Mouse (Mus musculus) MEL (cell line): ENCODE measurements around the gene Axl. TPM values are rescaled to one million over a fixed set of nuclear protein-coding genes. Genes with fewer than 3 reads are reported as not detected.

Source experiments
- DNase-seq: peaks from one replicate; pipeline ENCODE4 v3.0.0; 2011; ENCODE audit warnings: low read depth, low spot score
- H3K27ac ChIP-seq: 2 replicates; pipeline ENCODE4 v1.5.1; 2012; ENCODE audit warnings: low read depth, mild to moderate bottlenecking, control low read depth, low read length, moderate library complexity; ENCODE audit not compliant: control insufficient read depth
- H3K27me3 ChIP-seq, 2 experiments: fragments of 150-350 bp in 1 of 2; sonication (generic) in 1 of 2; 2 replicates each; pipeline ENCODE4 v1.6.1; 2012; ENCODE audit warnings: low read length in 2 of 2, mild to moderate bottlenecking in 2 of 2, improper control_type of control experiment in 1 of 2, moderate library complexity in 1 of 2; ENCODE audit not compliant: insufficient read depth in 2 of 2, control insufficient read depth in 1 of 2
- H3K36me3 ChIP-seq, 2 experiments: 2 replicates each; pipeline ENCODE4 v1.6.1; 2012 to 2014; ENCODE audit warnings: low read length in 2 of 2, improper control_type of control experiment in 1 of 2, inconsistent platforms in 1 of 2, mild to moderate bottlenecking in 1 of 2; ENCODE audit not compliant: insufficient read depth in 2 of 2, control insufficient read depth in 1 of 2
- H3K4me1 ChIP-seq, 2 experiments: fragments of 150-350 bp in 1 of 2; sonication (generic) in 1 of 2; 2 replicates each; pipeline ENCODE4 v1.6.1; 2012; ENCODE audit warnings: low read length in 2 of 2, improper control_type of control experiment in 1 of 2, mild to moderate bottlenecking in 1 of 2; ENCODE audit not compliant: insufficient read depth in 2 of 2, control insufficient read depth in 1 of 2
- H3K4me3 ChIP-seq, 2 experiments: fragments of 150-350 bp in 1 of 2; sonication (generic) in 1 of 2; 2 replicates each; pipeline ENCODE4 v1.5.1; 2012; ENCODE audit warnings: low read depth in 2 of 2, low read length in 2 of 2, mild to moderate bottlenecking in 2 of 2, moderate library complexity in 2 of 2, control low read depth in 1 of 2, improper control_type of control experiment in 1 of 2; ENCODE audit not compliant: control insufficient read depth in 1 of 2, insufficient read depth in 1 of 2
- H3K79me2 ChIP-seq: 2 replicates; pipeline ENCODE4 v1.6.1; 2012; ENCODE audit warnings: mild to moderate bottlenecking, low read length, moderate library complexity; ENCODE audit not compliant: control insufficient read depth, poor library complexity, insufficient read depth
- H3K9ac ChIP-seq: 2 replicates; pipeline ENCODE4 v1.6.1; 2012; ENCODE audit warnings: low read depth, mild to moderate bottlenecking, control low read depth, low read length, moderate library complexity; ENCODE audit not compliant: control insufficient read depth, poor library complexity, severe bottlenecking
- H3K9me3 ChIP-seq: fragments of 150-350 bp; sonication (generic); replicated peaks from 2 replicates; pipeline ENCODE4 v1.6.1; 2012; ENCODE audit warnings: mild to moderate bottlenecking, low read length, improper control_type of control experiment, moderate library complexity; ENCODE audit not compliant: insufficient read depth
- BHLHE40 ChIP-seq: IDR thresholded peaks from 2 replicates; pipeline ENCODE4 v1.6.1; 2012; ENCODE audit warnings: low read depth, mild to moderate bottlenecking, inconsistent platforms, low read length, improper control_type of control experiment, borderline replicate concordance
- CHD2 ChIP-seq: IDR thresholded peaks from 2 replicates; pipeline ENCODE4 v1.6.1; 2011; ENCODE audit warnings: low read length, improper control_type of control experiment
- CTCF ChIP-seq, 3 experiments: IDR thresholded peaks in 2 of 3; conservative IDR thresholded peaks in 1 of 3; 2 replicates each; pipeline ENCODE4 v1.5.1; 2011 to 2012; ENCODE audit warnings: low read length in 3 of 3, low read depth in 2 of 3, mild to moderate bottlenecking in 2 of 3, improper control_type of control experiment in 1 of 3, inconsistent platforms in 1 of 3, mixed read lengths in 1 of 3, moderate library complexity in 1 of 3; ENCODE audit not compliant: control insufficient read depth in 1 of 3, insufficient read depth in 1 of 3, poor library complexity in 1 of 3, severe bottlenecking in 1 of 3
- E2F4 ChIP-seq: IDR thresholded peaks from 2 replicates; pipeline ENCODE4 v1.6.1; 2011; ENCODE audit warnings: low read depth, low read length, improper control_type of control experiment, borderline replicate concordance
- ELF1 ChIP-seq: IDR thresholded peaks from 2 replicates; pipeline ENCODE4 v1.6.1; 2014; ENCODE audit warnings: low read depth, mild to moderate bottlenecking, inconsistent platforms, low read length, improper control_type of control experiment, moderate library complexity
- EP300 ChIP-seq, 2 experiments: IDR thresholded peaks; 2 replicates each; pipeline ENCODE4 v1.6.1; 2011; ENCODE audit warnings: improper control_type of control experiment in 2 of 2, low read length in 2 of 2, low read depth in 1 of 2, mild to moderate bottlenecking in 1 of 2
- ETS1 ChIP-seq: IDR thresholded peaks from 2 replicates; pipeline ENCODE4 v1.6.1; 2012; ENCODE audit warnings: low read depth, mild to moderate bottlenecking, inconsistent platforms, low read length, improper control_type of control experiment, moderate library complexity
- GABPA ChIP-seq: IDR thresholded peaks from 2 replicates; pipeline ENCODE4 v1.6.1; 2012; ENCODE audit warnings: low read depth, mild to moderate bottlenecking, inconsistent platforms, low read length, improper control_type of control experiment, moderate library complexity
- HCFC1 ChIP-seq: IDR thresholded peaks from 2 replicates; pipeline ENCODE4 v1.6.1; 2012; ENCODE audit warnings: low read depth, mild to moderate bottlenecking, inconsistent platforms, low read length, improper control_type of control experiment, moderate library complexity
- MAX ChIP-seq: IDR thresholded peaks from 2 replicates; pipeline ENCODE4 v1.6.1; 2011; ENCODE audit warnings: low read length, improper control_type of control experiment
- MEF2A ChIP-seq: IDR thresholded peaks from 2 replicates; pipeline ENCODE4 v1.6.1; 2014; ENCODE audit warnings: low read depth, mild to moderate bottlenecking, inconsistent platforms, low read length, improper control_type of control experiment; ENCODE audit not compliant: poor library complexity, insufficient replicate concordance, severe bottlenecking; ENCODE audit errors: extremely low read depth
- MYC ChIP-seq: IDR thresholded peaks from 2 replicates; pipeline ENCODE4 v1.6.1; 2011; ENCODE audit warnings: low read depth, mild to moderate bottlenecking, low read length, improper control_type of control experiment, moderate library complexity
- NRF1 ChIP-seq: IDR thresholded peaks from 2 replicates; pipeline ENCODE4 v1.6.1; 2014; ENCODE audit warnings: low read depth, mild to moderate bottlenecking, inconsistent platforms, low read length, improper control_type of control experiment, moderate library complexity; ENCODE audit not compliant: poor library complexity, insufficient read depth, severe bottlenecking
- POLR2A ChIP-seq, 2 experiments: IDR thresholded peaks; 2 replicates each; pipeline ENCODE4 v1.6.1; 2011 to 2012; ENCODE audit warnings: low read length in 2 of 2, mild to moderate bottlenecking in 2 of 2, control low read depth in 1 of 2, improper control_type of control experiment in 1 of 2, low read depth in 1 of 2, moderate library complexity in 1 of 2; ENCODE audit not compliant: control insufficient read depth in 1 of 2, insufficient read depth in 1 of 2, poor library complexity in 1 of 2
- POLR2AphosphoS5 ChIP-seq: IDR thresholded peaks from 2 replicates; pipeline ENCODE4 v1.6.1; 2012; ENCODE audit warnings: low read depth, borderline replicate concordance, mild to moderate bottlenecking, inconsistent platforms, low read length, moderate library complexity, mixed read lengths
- RAD21 ChIP-seq: IDR thresholded peaks from 2 replicates; pipeline ENCODE4 v1.6.1; 2011; ENCODE audit warnings: mild to moderate bottlenecking, low read depth, low read length, improper control_type of control experiment
- SIN3A ChIP-seq: IDR thresholded peaks from 2 replicates; pipeline ENCODE4 v1.6.1; 2012; ENCODE audit warnings: low read length, improper control_type of control experiment, inconsistent platforms
- TAL1 ChIP-seq: IDR thresholded peaks from 2 replicates; pipeline ENCODE4 v1.6.1; 2012; ENCODE audit warnings: mild to moderate bottlenecking, inconsistent platforms, low read length, moderate library complexity, mixed read lengths
- USF1 ChIP-seq: IDR thresholded peaks from 2 replicates; pipeline ENCODE4 v1.6.1; 2014; ENCODE audit warnings: low read depth, mild to moderate bottlenecking, inconsistent platforms, low read length, improper control_type of control experiment, moderate library complexity
- USF2 ChIP-seq, 2 experiments: IDR thresholded peaks; 2 replicates each; pipeline ENCODE4 v1.6.1; 2011 to 2012; ENCODE audit warnings: improper control_type of control experiment in 2 of 2, low read length in 2 of 2, borderline replicate concordance in 1 of 2, inconsistent platforms in 1 of 2, low read depth in 1 of 2, mild to moderate bottlenecking in 1 of 2; ENCODE audit not compliant: insufficient read depth in 1 of 2
- ZKSCAN1 ChIP-seq: IDR thresholded peaks from 2 replicates; pipeline ENCODE4 v1.6.1; 2012; ENCODE audit warnings: low read depth, mild to moderate bottlenecking, inconsistent platforms, low read length, improper control_type of control experiment, moderate library complexity
- ZNF384 ChIP-seq: IDR thresholded peaks from 2 replicates; pipeline ENCODE4 v1.6.1; 2012; ENCODE audit warnings: low read depth, mild to moderate bottlenecking, inconsistent platforms, low read length, improper control_type of control experiment
- polyA plus RNA-seq, 2 experiments: library from polyadenylated mRNA; stranded (reverse) in 1 of 2; unstranded in 1 of 2; fragments of >175 nt in 1 of 2; fragments of >200 nt in 1 of 2; gene quantifications; 2 replicates each; pipeline versions ENCODE4 v1.2.1 to v1.2.4; 2012; ENCODE audit warnings: low replicate concordance in 2 of 2, low read depth in 1 of 2; ENCODE audit not compliant: insufficient read length in 2 of 2, insufficient read depth in 1 of 2, missing spikeins in 1 of 2
- total RNA-seq: library from RNA; depleted of rRNA; stranded (reverse); fragments of 300-350 nt; gene quantifications from 2 replicates; pipeline ENCODE4 v1.2.3, GENCODE M21; 2012

The Axl gene
- total and polyA plus RNA-seq, 3 experiments, result 0.19 TPM; not detected in 2

- Histone ChIP-seq H3K9ac (no peak overlapping the region), H3K27ac (no peak overlapping the region)
- DNase-seq, result peak; percentile 35
Measured at GRCm38 (mm10) chr7:25827199-25827598, 38.7 kb upstream of the Axl start.

GRCm38 (mm10) chr7:25826029-25826428 is 37.5 kb upstream of the Axl start:
- Histone ChIP-seq H3K4me3 (no peak overlapping the region), H3K27ac (no peak overlapping the region), H3K9me3 (no peaks in the 10 kb centered on the region), H3K9ac (no peak overlapping the region), H3K4me1 (no peaks in the 10 kb centered on the region), H3K27me3 (no peaks in the 10 kb centered on the region; a peak in 1 of 4 replicates), H3K79me2 (no peaks in the 10 kb centered on the region), H3K36me3 (no peaks in the 10 kb centered on the region)
- no peak for DNase-seq
- TF ChIP-seq CTCF (IDR thresholded peaks at IDR 0.05 in 2 of 3, conservative IDR thresholded peaks at IDR 0.05 in 1 of 3; ENCODE audit: control insufficient read depth in 1 of 3, insufficient read depth in 1 of 3, low read depth in 2 of 3, low read length in 3 of 3, poor library complexity in 1 of 3, severe bottlenecking in 1 of 3) (no peak), MEF2A (no peak), MYC (no peak), ZKSCAN1 (no peak), E2F4 (no peak), MAX (no peak), GABPA (no peak), TAL1 (no peak), ZNF384 (no peak), EP300 (IDR thresholded peaks at IDR 0.05; ENCODE audit: low read depth in 1 of 2, low read length in 2 of 2) (no peak), ETS1 (no peak), HCFC1 (no peak), USF1 (no peak), BHLHE40 (no peak), POLR2A (IDR thresholded peaks at IDR 0.05; ENCODE audit: control insufficient read depth in 1 of 2, insufficient read depth in 1 of 2, low read depth in 1 of 2, low read length in 2 of 2, poor library complexity in 1 of 2) (no peak), SIN3A (no peak), RAD21 (no peak), POLR2AphosphoS5 (no peak), NRF1 (no peak), ELF1 (no peak)

More at GRCm38 (mm10) chr7:25827199-25827598, 38.7 kb upstream of the Axl start:
- H3K79me2 ChIP-seq, result no peaks in the 10 kb centered on the region
- no peaks in the 10 kb centered on the region for H3K36me3 ChIP-seq
- TF ChIP-seq CHD2, result no peak
- TF ChIP-seq ETS1, result peak; percentile 30; the same call in 1 of the 2 replicates
- TF ChIP-seq USF1, result peak; percentile 91
- peak; percentile 40; the same call in 1 of the 2 replicates for TF ChIP-seq ELF1
- TF ChIP-seq MEF2A, result no peak
- TF ChIP-seq SIN3A, result 0 out of 2 replicates have a peak, but pooled peaks have one; percentile 18
- TF ChIP-seq USF2 (IDR thresholded peaks at IDR 0.05; ENCODE audit: borderline replicate concordance in 1 of 2, insufficient read depth in 1 of 2, low read depth in 1 of 2, low read length in 2 of 2), result peak in 1 of 2 experiments; percentile 72; a peak in 2 of 4 replicates
- TF ChIP-seq BHLHE40, result peak; percentile 50; the same call in 1 of the 2 replicates
- no peaks in the 10 kb centered on the region for H3K27me3 ChIP-seq
- no peaks in the 10 kb centered on the region for H3K4me1 ChIP-seq
- no peaks in the 10 kb centered on the region for H3K9me3 ChIP-seq
- H3K4me3 ChIP-seq, result no peak overlapping the region; a peak in 1 of 4 replicates
